Comparison of ENCODE assay signal across 23 mouse cellular contexts in the genomic region with DNA sequence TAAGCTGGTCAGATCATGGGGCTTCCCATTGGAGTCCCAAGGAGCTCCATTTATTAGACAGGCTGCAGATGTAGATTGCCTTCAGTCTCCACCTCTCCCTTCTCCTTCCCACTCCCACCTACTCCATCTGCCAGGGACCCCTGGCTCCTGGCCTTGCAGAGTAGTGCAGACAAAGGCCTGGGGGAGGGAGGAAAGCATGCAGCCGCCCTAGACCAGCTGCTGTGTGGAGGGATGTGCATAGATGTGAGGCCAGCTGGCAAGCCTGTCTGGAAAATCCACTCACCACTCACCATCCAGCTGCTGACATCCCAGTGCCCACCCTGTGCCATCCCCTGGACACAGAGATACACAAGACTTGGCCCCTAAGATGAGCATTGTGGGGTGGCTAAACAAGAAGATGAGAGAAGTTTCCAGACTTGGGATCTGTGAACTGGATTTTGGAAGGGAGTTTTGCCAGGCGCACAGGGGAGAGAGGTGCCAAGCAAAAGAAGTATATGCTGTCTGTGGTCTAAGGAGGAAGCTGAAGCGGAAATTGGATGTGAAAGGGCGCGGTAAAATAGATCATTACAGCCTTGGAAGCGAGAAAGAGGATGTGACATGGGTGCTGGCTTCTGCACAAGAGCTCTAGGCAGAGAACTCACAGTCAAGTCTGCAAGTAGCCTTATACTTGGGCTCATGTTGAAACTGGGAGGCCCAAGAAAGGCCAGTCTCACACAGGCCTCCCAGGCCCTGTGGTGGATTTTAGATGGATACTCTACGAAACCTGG. TPM values are rescaled to one million over a fixed set of nuclear protein-coding genes. Genes with fewer than 3 reads are reported as not detected.
DNase-seq lines count a peak whose midpoint lies in the region; ATAC-seq lines count a peak whose summit lies in the region.
"Had no signal": no experiment of that assay in that cellular context is flagged by ENCODE, and none has a peak within 500 bp of the region (broad histone marks: within the 10 kb centered on the region; RNA-seq: fewer than 3 reads in every experiment).

No protein-coding gene starts in this region.

- H3K36me3 ChIP-seq in hindbrain, embryonic 13.5 days = no peaks in the 10 kb centered on the region
- H3K36me3 ChIP-seq in hindbrain, embryonic 14.5 days (replicated peaks; ENCODE audit: control insufficient read depth, insufficient read depth) = no peaks in the 10 kb centered on the region
- H3K36me3 ChIP-seq: embryonic facial prominence, embryonic 13.5 days; kidney, embryonic 15.5 days; liver, embryonic 15.5 days; neural tube, embryonic 13.5 days; stomach, embryonic 15.5 days had no signal

- H3K4me1 ChIP-seq in hindbrain, embryonic 13.5 days (replicated peaks) = peaks cover 61% of the 10 kb centered on the region
- H3K4me1 ChIP-seq in hindbrain, embryonic 14.5 days (replicated peaks; ENCODE audit: control insufficient read depth, insufficient read depth, low read length) = peaks cover 20% of the 10 kb centered on the region
- H3K4me1 ChIP-seq: kidney, embryonic 15.5 days; liver, embryonic 15.5 days; stomach, embryonic 15.5 days had no signal

- no peaks in the 10 kb centered on the region for H3K9me3 ChIP-seq in hindbrain, embryonic 13.5 days
- no peaks in the 10 kb centered on the region for H3K9me3 ChIP-seq in hindbrain, embryonic 14.5 days (ENCODE audit: control insufficient read depth, low read length)
- H3K9me3 ChIP-seq: embryonic facial prominence, embryonic 13.5 days; kidney, embryonic 15.5 days; liver, embryonic 15.5 days; neural tube, embryonic 13.5 days; stomach, embryonic 15.5 days had no signal

- H3K27me3 ChIP-seq in hindbrain, embryonic 13.5 days = peaks cover 3% of the 10 kb centered on the region; the same call in 1 of the 2 replicates
- no peaks in the 10 kb centered on the region for H3K27me3 ChIP-seq in hindbrain, embryonic 14.5 days (ENCODE audit: control insufficient read depth, insufficient read depth, low read length)

- ATAC-seq in hindbrain, embryonic 13.5 days (ENCODE audit: low FRiP score) = no peak
- no peak for ATAC-seq in hindbrain, embryonic 14.5 days (ENCODE audit: low FRiP score)
- ATAC-seq in megakaryocyte progenitor cell, adult 5-6 weeks (replicated peaks; ENCODE audit: poor library complexity) = peak; percentile 31; the same call in 1 of the 2 replicates
- ATAC-seq: CD4-positive, CD25-positive, alpha-beta regulatory T cell, adult 4 months; intestine, embryonic 16.5 days had no signal

- H3K9ac ChIP-seq in hindbrain, embryonic 13.5 days = no peak overlapping the region
- no peak overlapping the region for H3K9ac ChIP-seq in hindbrain, embryonic 14.5 days
- H3K9ac ChIP-seq: embryonic facial prominence, embryonic 13.5 days; kidney, embryonic 15.5 days; liver, embryonic 15.5 days; neural tube, embryonic 13.5 days; stomach, embryonic 15.5 days had no signal

- peak; percentile 5 for DNase-seq in embryo, embryonic 10 days (ENCODE audit: low spot score)
- DNase-seq in embryo, embryonic 10.5 days (ENCODE audit: low spot score) = no peak
- no peak for DNase-seq in hindbrain, embryonic 14.5 days (ENCODE audit: low spot score)
- peak; percentile 34 for DNase-seq in retina, postnatal 1 day
- DNase-seq in retina, embryonic 14.5 days (ENCODE audit: low spot score) = no peak
- no peak for DNase-seq in right cerebral cortex, adult 2 months (ENCODE audit: low spot score in 2 of 2)
- DNase-seq: adrenal gland, postnatal 25 days; cerebellum, adult 11-12 months; cerebellum, postnatal 25 days; gastrocnemius, postnatal 10 days; lung, postnatal 14 days; right cerebral cortex, postnatal 25 days; thymus, postnatal 14 days had no signal

- H3K4me2 ChIP-seq in hindbrain, embryonic 13.5 days = no peak overlapping the region
- no peak overlapping the region for H3K4me2 ChIP-seq in hindbrain, embryonic 14.5 days (replicated peaks)
- H3K4me2 ChIP-seq: embryonic facial prominence, embryonic 13.5 days; kidney, embryonic 15.5 days; liver, embryonic 15.5 days; neural tube, embryonic 13.5 days; stomach, embryonic 15.5 days had no signal

- H3K4me3 ChIP-seq in hindbrain, embryonic 13.5 days = no peak overlapping the region
- no peak overlapping the region for H3K4me3 ChIP-seq in hindbrain, embryonic 14.5 days (replicated peaks; ENCODE audit: low read length)
- H3K4me3 ChIP-seq: embryonic facial prominence, embryonic 13.5 days; kidney, embryonic 15.5 days; liver, embryonic 15.5 days; neural tube, embryonic 13.5 days; stomach, embryonic 15.5 days had no signal

- 80% methylated on average over 7 of the region's 7 CpGs for WGBS in hindbrain, embryonic 13.5 days
- 79% methylated on average over 7 of the region's 7 CpGs for WGBS in hindbrain, embryonic 14.5 days

- 0 out of 2 replicates have a peak overlapping the region, but pooled peaks have one; percentile 30 for H3K27ac ChIP-seq in hindbrain, embryonic 13.5 days
- no peak overlapping the region for H3K27ac ChIP-seq in hindbrain, embryonic 14.5 days
- H3K27ac ChIP-seq: embryonic facial prominence, embryonic 13.5 days; kidney, embryonic 15.5 days; liver, embryonic 15.5 days; neural tube, embryonic 13.5 days; stomach, embryonic 15.5 days had no signal

RNA-seq across cellular contexts. Expression of gene Crabp1, which starts 14.2 kb away (rescaled TPM):
- polyA plus RNA-seq in hindbrain, embryonic 13.5 days (2015; fragmentation: Nextera tagmentation; extraction: Ambion mirVana) = 368 and 389 TPM in 2 replicates
- 300 and 364 TPM in 2 replicates for polyA plus RNA-seq in hindbrain, embryonic 14.5 days (2014; fragmentation: Nextera tagmentation; extraction: Ambion mirVana)
- total RNA-seq in megakaryocyte progenitor cell, adult 5-6 weeks (2015) = not detected in 2 replicates
- not detected in 2 replicates for total RNA-seq in megakaryocyte progenitor cell, adult 5-6 weeks (2017)
- total RNA-seq: hematopoietic stem cell, adult 5-6 weeks had no signal
- polyA plus RNA-seq: CD4-positive, CD25-positive, alpha-beta regulatory T cell, adult 4 months had no signal

RNA-seq across cellular contexts. Expression of gene Wdr61, which starts 16.1 kb away (rescaled TPM):
- polyA plus RNA-seq in hindbrain, embryonic 13.5 days (2015; fragmentation: Nextera tagmentation; extraction: Ambion mirVana) = 110 and 112 TPM in 2 replicates
- 94.9 and 97.7 TPM in 2 replicates for polyA plus RNA-seq in hindbrain, embryonic 14.5 days (2014; fragmentation: Nextera tagmentation; extraction: Ambion mirVana)
- 127 and 129 TPM in 2 replicates for total RNA-seq in megakaryocyte progenitor cell, adult 5-6 weeks (2015)
- 68.9 and 94.4 TPM in 2 replicates for total RNA-seq in megakaryocyte progenitor cell, adult 5-6 weeks (2017)

RNA-seq across cellular contexts. Expression of gene Dnaja4, which starts 51.7 kb away (rescaled TPM):
- 4.8 and 7.2 TPM in 2 replicates for polyA plus RNA-seq in hindbrain, embryonic 13.5 days (2015; fragmentation: Nextera tagmentation; extraction: Ambion mirVana)
- polyA plus RNA-seq in hindbrain, embryonic 14.5 days (2014; fragmentation: Nextera tagmentation; extraction: Ambion mirVana) = 10.2 and 10.9 TPM in 2 replicates
- total RNA-seq in megakaryocyte progenitor cell, adult 5-6 weeks (2015) = 0.51 and 1.4 TPM in 2 replicates
- 1.3 and 1.8 TPM in 2 replicates for total RNA-seq in megakaryocyte progenitor cell, adult 5-6 weeks (2017)

Comparison
In these comparisons a context has a peak if more than half of its experiments do, and no peak if none do; other contexts are left out.
1. DNase-seq: peak in embryo, embryonic 10 days (single experiment) and retina, postnatal 1 day (single experiment); none in embryo, embryonic 10.5 days (single experiment), hindbrain, embryonic 14.5 days (single experiment), retina, embryonic 14.5 days (single experiment) and right cerebral cortex, adult 2 months (0 of 2).